Mouse (Mus musculus) urinary bladder, adult 18-20 months (tissue): ENCODE measurements at regions not wholly inside any gene's neighbourhood (a gene's known extent, or its start where the extent isn't known, plus 50 kb on each side); places are given as distances from the start of the nearest gene placed in this dataset.
"Not testable (repeated sequence)": the region's sequence is repeated elsewhere in the genome, so short reads cannot be mapped to it uniquely, and the experiment has no call there.

ENCODE experiments used
- DNase-seq, 2 experiments: peaks; one replicate each; pipeline ENCODE4 v3.0.0; 2022; ENCODE audit warnings: low spot score in 2 of 2, mixed read lengths in 2 of 2

- no peak for DNase-seq
Observed at GRCm38 (mm10) chr2:171985813-171986572, 57.3 kb downstream of the Cbln4 start.

GRCm38 (mm10) chr2:171969311-171969905 is 73.9 kb downstream of the Cbln4 start:
- no peak for DNase-seq

GRCm38 (mm10) chr2:171946569-171947250 is 96.6 kb downstream of the Cbln4 start:
- DNase-seq, result no peak

GRCm38 (mm10) chr2:171942671-171943070 is 100.6 kb downstream of the Cbln4 start:
- DNase-seq, result no peak

GRCm38 (mm10) chr2:171935646-171936325 is 107.5 kb downstream of the Cbln4 start:
- no peak for DNase-seq

- DNase-seq, result no peak
Observed at GRCm38 (mm10) chr2:171920960-171921359, 122.3 kb downstream of the Cbln4 start.

- DNase-seq, result no peak
Observed at GRCm38 (mm10) chr2:171887306-171887705, 156.0 kb downstream of the Cbln4 start.

- not testable (repeated sequence) for DNase-seq
Observed at GRCm38 (mm10) chr2:171879238-171879960, 163.9 kb downstream of the Cbln4 start.

GRCm38 (mm10) chr2:171867550-171867949 is 175.7 kb downstream of the Cbln4 start:
- DNase-seq, result no peak

GRCm38 (mm10) chr2:171864376-171864965 is 178.8 kb downstream of the Cbln4 start:
- DNase-seq, result no peak

- no peak for DNase-seq
Observed at GRCm38 (mm10) chr2:171862626-171863025, 180.6 kb downstream of the Cbln4 start.

- no peak for DNase-seq
Observed at GRCm38 (mm10) chr2:171858894-171859293, 184.4 kb downstream of the Cbln4 start.

GRCm38 (mm10) chr2:171856491-171856890 is 186.8 kb downstream of the Cbln4 start:
- no peak for DNase-seq

- no peak for DNase-seq
Observed at GRCm38 (mm10) chr2:171846826-171847492, 196.3 kb downstream of the Cbln4 start.

- no peak for DNase-seq
Observed at GRCm38 (mm10) chr2:171840058-171840713, 203.1 kb downstream of the Cbln4 start.

GRCm38 (mm10) chr2:171822156-171822555 is 221.1 kb downstream of the Cbln4 start:
- DNase-seq, result no peak

GRCm38 (mm10) chr2:171818504-171818903 is 224.8 kb downstream of the Cbln4 start:
- no peak for DNase-seq

- no peak for DNase-seq
Observed at GRCm38 (mm10) chr2:171816685-171817419, 226.4 kb downstream of the Cbln4 start.

- DNase-seq, result no peak
Observed at GRCm38 (mm10) chr2:171812701-171813100, 230.6 kb downstream of the Cbln4 start.
